Mouse (Mus musculus) megakaryocyte, embryonic 14.5 days (primary cell): ENCODE measurements around the gene Psenen. TPM values are rescaled to one million over a fixed set of nuclear protein-coding genes. Genes with fewer than 3 reads are reported as not detected.

Source experiments
- H3K27me3 ChIP-seq: replicated peaks from 2 replicates; pipeline ENCODE3; 2012; ENCODE audit warnings: inconsistent platforms
- H3K36me3 ChIP-seq: replicated peaks from 2 replicates; pipeline ENCODE3; 2012; ENCODE audit warnings: low read length, inconsistent platforms, mixed read lengths
- H3K4me1 ChIP-seq: 2 replicates; pipeline ENCODE4 v1.6.1; 2012; ENCODE audit warnings: inconsistent platforms
- H3K4me3 ChIP-seq: replicated peaks from 2 replicates; pipeline ENCODE3; 2012; ENCODE audit warnings: moderate library complexity, mild to moderate bottlenecking, inconsistent platforms
- H3K9me3 ChIP-seq: 2 replicates; pipeline ENCODE4 v1.6.1; 2012; ENCODE audit warnings: inconsistent platforms
- FLI1 ChIP-seq: IDR thresholded peaks from 2 replicates; pipeline ENCODE4 v1.6.1; 2012; ENCODE audit warnings: low read length, inconsistent platforms, mixed read lengths
- GATA1 ChIP-seq: IDR thresholded peaks from 3 replicates; pipeline ENCODE4 v1.6.1; 2012; ENCODE audit warnings: mixed read lengths, low read length, inconsistent platforms, borderline replicate concordance
- polyA plus RNA-seq: library from polyadenylated mRNA; stranded (reverse); fragments of >175 nt; gene quantifications from 2 replicates; pipeline ENCODE4 v1.2.3, GENCODE M21; 2012; ENCODE audit warnings: low replicate concordance; ENCODE audit not compliant: insufficient read depth

Psenen gene
- polyA plus RNA-seq, 1 experiment = 77.9 TPM

GRCm38 (mm10) chr7:30598786-30599185 lies 35.4 kb upstream of the Psenen start, which contains the start of gene Zbtb32:
Gene Zbtb32 (minus strand): TSS chr7:30598909.
- no peak for TF ChIP-seq FLI1
- TF ChIP-seq GATA1 = no peak
- Histone ChIP-seq H3K4me3 (no peak within 1 kb of the TSS), H3K4me1 (peaks cover 23% of the 10 kb centered on the region), H3K36me3 (no peaks in the 10 kb centered on the region), H3K27me3 (peaks cover 37% of the 10 kb centered on the region), H3K9me3 (peaks cover 3% of the 10 kb centered on the region; the same call in 1 of the 2 replicates)

GRCm38 (mm10) chr7:30596811-30597210 lies 33.4 kb upstream of the Psenen start:
- Histone ChIP-seq H3K27me3 (peaks cover 37% of the 10 kb centered on the region), H3K9me3 (peaks cover 3% of the 10 kb centered on the region; the same call in 1 of the 2 replicates), H3K36me3 (no peaks in the 10 kb centered on the region), H3K4me1 (peaks cover 36% of the 10 kb centered on the region), H3K4me3 (no peak overlapping the region)
- TF ChIP-seq GATA1 (no peak), FLI1 (no peak)

GRCm38 (mm10) chr7:30596093-30596492 lies 32.7 kb upstream of the Psenen start:
- H3K9me3 ChIP-seq = peaks cover 3% of the 10 kb centered on the region; the same call in 1 of the 2 replicates
- no peak overlapping the region for H3K4me3 ChIP-seq
- no peaks in the 10 kb centered on the region for H3K36me3 ChIP-seq

GRCm38 (mm10) chr7:30594510-30595024 lies 31.1 kb upstream of the Psenen start:
- peaks cover 3% of the 10 kb centered on the region; the same call in 1 of the 2 replicates for H3K9me3 ChIP-seq
- no peak overlapping the region for H3K4me3 ChIP-seq
- H3K36me3 ChIP-seq = no peaks in the 10 kb centered on the region
- peaks cover 26% of the 10 kb centered on the region for H3K27me3 ChIP-seq
- peaks cover 42% of the 10 kb centered on the region for H3K4me1 ChIP-seq
- TF ChIP-seq GATA1 (no peak), FLI1 (no peak)

More at GRCm38 (mm10) chr7:30596093-30596492, 32.7 kb upstream of the Psenen start:
- peaks cover 40% of the 10 kb centered on the region for H3K4me1 ChIP-seq
- H3K27me3 ChIP-seq = peaks cover 37% of the 10 kb centered on the region
- no peak for TF ChIP-seq GATA1
- TF ChIP-seq FLI1 = no peak

GRCm38 (mm10) chr7:30593579-30594509 lies 30.4 kb upstream of the Psenen start:
- Histone ChIP-seq H3K9me3 (peaks cover 3% of the 10 kb centered on the region; the same call in 1 of the 2 replicates), H3K4me3 (no peak overlapping the region), H3K4me1 (peaks cover 44% of the 10 kb centered on the region), H3K36me3 (no peaks in the 10 kb centered on the region), H3K27me3 (peaks cover 25% of the 10 kb centered on the region)
- no peak for TF ChIP-seq GATA1
- TF ChIP-seq FLI1 = no peak

GRCm38 (mm10) chr7:30592772-30593423 lies 29.5 kb upstream of the Psenen start:
- H3K4me3 ChIP-seq = no peak overlapping the region
- H3K27me3 ChIP-seq = peaks cover 17% of the 10 kb centered on the region
- TF ChIP-seq GATA1 (no peak), FLI1 (no peak)
- peaks cover 44% of the 10 kb centered on the region for H3K4me1 ChIP-seq
- no peaks in the 10 kb centered on the region for H3K36me3 ChIP-seq
- no peaks in the 10 kb centered on the region for H3K9me3 ChIP-seq

GRCm38 (mm10) chr7:30591605-30591951 lies 28.2 kb upstream of the Psenen start:
- Histone ChIP-seq H3K27me3 (peaks cover 13% of the 10 kb centered on the region), H3K9me3 (no peaks in the 10 kb centered on the region), H3K36me3 (peaks cover 6% of the 10 kb centered on the region), H3K4me1 (peaks cover 54% of the 10 kb centered on the region), H3K4me3 (no peak overlapping the region)
- no peak for TF ChIP-seq FLI1
- TF ChIP-seq GATA1 = no peak

GRCm38 (mm10) chr7:30590927-30591604 lies 27.6 kb upstream of the Psenen start:
- Histone ChIP-seq H3K4me3 (no peak overlapping the region), H3K4me1 (peaks cover 59% of the 10 kb centered on the region), H3K27me3 (peaks cover 13% of the 10 kb centered on the region), H3K36me3 (peaks cover 11% of the 10 kb centered on the region), H3K9me3 (no peaks in the 10 kb centered on the region)
- TF ChIP-seq FLI1 = no peak
- no peak for TF ChIP-seq GATA1

- H3K9me3 ChIP-seq = no peaks in the 10 kb centered on the region
- peak overlapping the region; percentile 99 for H3K4me3 ChIP-seq
- H3K27me3 ChIP-seq = peaks cover 4% of the 10 kb centered on the region
- H3K4me1 ChIP-seq = peaks cover 68% of the 10 kb centered on the region
- H3K36me3 ChIP-seq = peaks cover 25% of the 10 kb centered on the region
- TF ChIP-seq FLI1 (no peak), GATA1 (no peak)
Measured at GRCm38 (mm10) chr7:30589435-30590301, 26.2 kb upstream of the Psenen start.
